Mouse (Mus musculus) heart, embryonic 16.5 days (tissue): ENCODE measurements around the gene Slc30a6. TPM values are rescaled to one million over a fixed set of nuclear protein-coding genes. Genes with fewer than 3 reads are reported as not detected.

ENCODE experiments used
- ATAC-seq: fragments of 200-750 bp; cut with Nextera tagmentation; replicated peaks from 2 replicates; pipeline ENCODE4 v1.8.0; 2017; ENCODE audit warnings: moderate number of reproducible peaks; ENCODE audit not compliant: insufficient read depth, low FRiP score; ENCODE audit errors: extremely low read depth
- H3K27ac ChIP-seq: fragments of 300-500 bp; sonication (generic); 2 replicates; pipeline ENCODE4 v1.5.1; 2014; ENCODE audit warnings: mild to moderate bottlenecking, low read length, control low read depth, moderate library complexity
- H3K27me3 ChIP-seq: fragments of 300-500 bp; sonication (generic); 2 replicates; pipeline ENCODE4 v1.6.1; 2014; ENCODE audit warnings: low read length, mixed read lengths; ENCODE audit not compliant: control insufficient read depth, insufficient read depth
- H3K36me3 ChIP-seq: fragments of 300-500 bp; sonication (generic); 2 replicates; pipeline ENCODE4 v1.6.1; 2014; ENCODE audit not compliant: control insufficient read depth, insufficient read depth
- H3K4me1 ChIP-seq: fragments of 300-500 bp; sonication (generic); 2 replicates; pipeline ENCODE4 v1.6.1; 2014; ENCODE audit warnings: low read length, mixed read lengths; ENCODE audit not compliant: control insufficient read depth, insufficient read depth
- H3K4me2 ChIP-seq: fragments of 300-500 bp; sonication (generic); 2 replicates; pipeline ENCODE4 v1.6.1; 2014; ENCODE audit warnings: low read depth, mild to moderate bottlenecking, control low read depth, low read length
- H3K4me3 ChIP-seq: fragments of 300-500 bp; sonication (generic); 2 replicates; pipeline ENCODE4 v1.5.1; 2014; ENCODE audit warnings: mild to moderate bottlenecking, control low read depth, low read length
- H3K9ac ChIP-seq: fragments of 300-500 bp; sonication (generic); 2 replicates; pipeline ENCODE4 v1.6.1; 2014; ENCODE audit warnings: low read length, control low read depth
- H3K9me3 ChIP-seq: fragments of 300-500 bp; sonication (generic); replicated peaks from 2 replicates; pipeline ENCODE4 v1.6.1; 2016; ENCODE audit warnings: low read length; ENCODE audit not compliant: control insufficient read depth
- WGBS: fragments of 180-500 bp; shearing (Covaris S2); extraction: QIAGEN DNeasy Blood & Tissue Kit; methylation state at CpG from one replicate; pipeline ENCODE4 v1.1.7; 2014; 5-methylcytosine and 5-hydroxymethylcytosine counted together
- polyA plus RNA-seq: library from polyadenylated mRNA; unstranded; fragments of >200 nt; fragmentation: Nextera tagmentation; extraction: Ambion mirVana; gene quantifications from 2 replicates; pipeline ENCODE4 v1.2.1, GENCODE M21; 2015

Slc30a6 gene
- 25.9 and 26.7 TPM in 2 replicates for polyA plus RNA-seq

GRCm38 (mm10) chr17:74395383-74396065 lies at the start of gene Slc30a6:
Slc30a6 (plus strand) TSS chr17:74395608.
- peak; percentile 100 for ATAC-seq
- under 1% methylated on average over 41 of the region's 41 CpGs for WGBS
- Histone ChIP-seq H3K9ac (peak within 1 kb of the TSS; percentile 99), H3K36me3 (no peaks in the 10 kb centered on the region), H3K4me2 (peak within 1 kb of the TSS; percentile 78), H3K4me1 (peaks cover 9% of the 10 kb centered on the region; the same call in 1 of the 2 replicates), H3K27me3 (no peaks in the 10 kb centered on the region), H3K27ac (peak within 1 kb of the TSS; percentile 85), H3K9me3 (no peaks in the 10 kb centered on the region), H3K4me3 (peak within 1 kb of the TSS; percentile 78)

GRCm38 (mm10) chr17:74363592-74363991 lies 31.8 kb upstream of the Slc30a6 start:
- Histone ChIP-seq H3K4me3 (no peak overlapping the region), H3K27ac (no peak overlapping the region), H3K4me1 (0 out of 2 replicates have a peak, but pooled peaks cover 2% of the 10 kb centered on the region), H3K36me3 (peaks cover 16% of the 10 kb centered on the region; the same call in 1 of the 2 replicates), H3K9me3 (no peaks in the 10 kb centered on the region), H3K9ac (no peak overlapping the region), H3K4me2 (no peak overlapping the region), H3K27me3 (no peaks in the 10 kb centered on the region)
- no peak for ATAC-seq
- WGBS: 96% methylated on average over 1 of the region's 1 CpGs

GRCm38 (mm10) chr17:74376916-74377315 lies 18.5 kb upstream of the Slc30a6 start:
- Histone ChIP-seq H3K27me3 (no peaks in the 10 kb centered on the region), H3K27ac (no peak overlapping the region), H3K4me3 (no peak overlapping the region), H3K36me3 (peaks cover 39% of the 10 kb centered on the region), H3K4me2 (no peak overlapping the region), H3K4me1 (no peaks in the 10 kb centered on the region), H3K9me3 (no peaks in the 10 kb centered on the region), H3K9ac (no peak overlapping the region)
- ATAC-seq: no peak
- 90% methylated on average over 1 of the region's 1 CpGs for WGBS

- Histone ChIP-seq H3K4me1 (no peaks in the 10 kb centered on the region), H3K4me3 (no peak overlapping the region), H3K27ac (no peak overlapping the region), H3K9me3 (no peaks in the 10 kb centered on the region), H3K4me2 (no peak overlapping the region), H3K36me3 (peaks cover 31% of the 10 kb centered on the region), H3K27me3 (no peaks in the 10 kb centered on the region), H3K9ac (no peak overlapping the region)
- no peak for ATAC-seq
Measured at GRCm38 (mm10) chr17:74386657-74387056, 8.8 kb upstream of the Slc30a6 start.

GRCm38 (mm10) chr17:74389847-74390246 lies 5.6 kb upstream of the Slc30a6 start:
- Histone ChIP-seq H3K27ac (no peak overlapping the region), H3K36me3 (peaks cover 18% of the 10 kb centered on the region), H3K9ac (no peak overlapping the region), H3K4me3 (no peak overlapping the region), H3K4me2 (no peak overlapping the region), H3K9me3 (no peaks in the 10 kb centered on the region), H3K27me3 (no peaks in the 10 kb centered on the region), H3K4me1 (0 out of 2 replicates have a peak, but pooled peaks cover 2% of the 10 kb centered on the region)
- WGBS: 80% methylated on average over 3 of the region's 3 CpGs
- ATAC-seq: no peak

GRCm38 (mm10) chr17:74394381-74394780 lies 1.0 kb upstream of the Slc30a6 start:
- WGBS: 65% methylated on average over 2 of the region's 2 CpGs
- no peak overlapping the region for H3K27ac ChIP-seq
- no peak for ATAC-seq
- H3K9ac ChIP-seq: no peak overlapping the region
- no peaks in the 10 kb centered on the region for H3K9me3 ChIP-seq
- H3K27me3 ChIP-seq: no peaks in the 10 kb centered on the region
- H3K4me3 ChIP-seq: no peak overlapping the region
- H3K4me1 ChIP-seq: peaks cover 9% of the 10 kb centered on the region; the same call in 1 of the 2 replicates
- no peaks in the 10 kb centered on the region for H3K36me3 ChIP-seq
- H3K4me2 ChIP-seq: peak overlapping the region; percentile 75; the same call in 1 of the 2 replicates

GRCm38 (mm10) chr17:74394855-74395254 lies 553 bp upstream of the Slc30a6 start:
- WGBS: 22% methylated on average over 16 of the region's 16 CpGs
- H3K4me1 ChIP-seq: peaks cover 9% of the 10 kb centered on the region; the same call in 1 of the 2 replicates
- H3K27ac ChIP-seq: peak overlapping the region; percentile 75
- H3K4me3 ChIP-seq: peak overlapping the region; percentile 78
- H3K4me2 ChIP-seq: peak overlapping the region; percentile 75
- no peaks in the 10 kb centered on the region for H3K9me3 ChIP-seq
- peak; percentile 16 for ATAC-seq
- no peaks in the 10 kb centered on the region for H3K27me3 ChIP-seq
- H3K36me3 ChIP-seq: no peaks in the 10 kb centered on the region
- H3K9ac ChIP-seq: peak overlapping the region; percentile 75

- H3K36me3 ChIP-seq: no peaks in the 10 kb centered on the region; the same call in 1 of the 2 replicates
- no peaks in the 10 kb centered on the region for H3K27me3 ChIP-seq
- peak overlapping the region; percentile 78; the same call in 1 of the 2 replicates for H3K4me2 ChIP-seq
- WGBS: 74% methylated on average over 4 of the region's 4 CpGs
- no peak for ATAC-seq
- H3K4me1 ChIP-seq: peaks cover 9% of the 10 kb centered on the region; the same call in 1 of the 2 replicates
- H3K9me3 ChIP-seq: no peaks in the 10 kb centered on the region
- no peak overlapping the region for H3K27ac ChIP-seq
- no peak overlapping the region for H3K9ac ChIP-seq
- H3K4me3 ChIP-seq: no peak overlapping the region
Measured at GRCm38 (mm10) chr17:74396766-74397165, 1.4 kb downstream of the Slc30a6 start.

- no peak overlapping the region for H3K4me2 ChIP-seq
- no peaks in the 10 kb centered on the region for H3K9me3 ChIP-seq
- no peak overlapping the region for H3K9ac ChIP-seq
- no peaks in the 10 kb centered on the region for H3K27me3 ChIP-seq
- H3K4me1 ChIP-seq: peaks cover 9% of the 10 kb centered on the region; the same call in 1 of the 2 replicates
- H3K27ac ChIP-seq: no peak overlapping the region
- 78% methylated on average over 2 of the region's 2 CpGs for WGBS
- no peak overlapping the region for H3K4me3 ChIP-seq
- H3K36me3 ChIP-seq: peaks cover 4% of the 10 kb centered on the region
- ATAC-seq: no peak
Measured at GRCm38 (mm10) chr17:74397173-74397572, 1.8 kb downstream of the Slc30a6 start.
